Mouse (Mus musculus) embryonic facial prominence, embryonic 11.5 days (tissue): ENCODE measurements at regions not wholly inside any gene's neighbourhood (a gene's known extent, or its start where the extent isn't known, plus 50 kb on each side); places are given as distances from the start of the nearest gene placed in this dataset.
A peak's percentile ranks its signal among the peaks of the same experiment; 100 is the strongest.

Experiments
- ATAC-seq: fragments of 200-750 bp; cut with Nextera tagmentation; replicated peaks from 2 replicates; pipeline ENCODE4 v1.8.0; 2017; ENCODE audit warnings: low read depth; ENCODE audit not compliant: insufficient number of reproducible peaks, low FRiP score, low TSS enrichment
- DNase-seq: peaks from one replicate; pipeline ENCODE4 v3.0.0-alpha.2; 2015; ENCODE audit warnings: low spot score
- H3K27ac ChIP-seq: fragments of 300-500 bp; sonication (generic); replicated peaks from 2 replicates; pipeline ENCODE4 v1.5.1; 2014; ENCODE audit warnings: mild to moderate bottlenecking, low read depth, low read length, control low read depth
- H3K27me3 ChIP-seq: fragments of 300-500 bp; sonication (generic); 2 replicates; pipeline ENCODE4 v1.6.1; 2014; ENCODE audit warnings: mild to moderate bottlenecking, low read length, moderate library complexity, mixed read lengths; ENCODE audit not compliant: control insufficient read depth, insufficient read depth
- H3K36me3 ChIP-seq: fragments of 300-500 bp; sonication (generic); replicated peaks from 2 replicates; pipeline ENCODE4 v1.6.1; 2014; ENCODE audit warnings: low read depth, mild to moderate bottlenecking, low read length, moderate library complexity, mixed read lengths; ENCODE audit not compliant: control insufficient read depth, insufficient read depth
- H3K4me1 ChIP-seq: fragments of 300-500 bp; sonication (generic); 2 replicates; pipeline ENCODE4 v1.6.1; 2014; ENCODE audit warnings: low read length, mixed read lengths; ENCODE audit not compliant: control insufficient read depth, insufficient read depth
- H3K4me2 ChIP-seq: fragments of 300-500 bp; sonication (generic); 2 replicates; pipeline ENCODE4 v1.6.1; 2014; ENCODE audit warnings: low read depth, mild to moderate bottlenecking, control low read depth, low read length, moderate library complexity
- H3K4me3 ChIP-seq: fragments of 300-500 bp; sonication (generic); 2 replicates; pipeline ENCODE4 v1.5.1; 2014; ENCODE audit warnings: low read depth, low read length, control low read depth
- H3K9ac ChIP-seq: fragments of 300-500 bp; sonication (generic); replicated peaks from 2 replicates; pipeline ENCODE4 v1.6.1; 2014; ENCODE audit warnings: mild to moderate bottlenecking, control low read depth, low read length
- H3K9me3 ChIP-seq: fragments of 300-500 bp; sonication (generic); replicated peaks from 2 replicates; pipeline ENCODE4 v1.6.1; 2016; ENCODE audit warnings: mild to moderate bottlenecking, low read length, inconsistent platforms, mixed read lengths; ENCODE audit not compliant: control insufficient read depth
- WGBS: fragments of 180-500 bp; shearing (Covaris S2); extraction: QIAGEN DNeasy Blood & Tissue Kit; methylation state at CpG from one replicate; pipeline ENCODE4 v1.1.7; 2014; 5-methylcytosine and 5-hydroxymethylcytosine counted together

DNA sequence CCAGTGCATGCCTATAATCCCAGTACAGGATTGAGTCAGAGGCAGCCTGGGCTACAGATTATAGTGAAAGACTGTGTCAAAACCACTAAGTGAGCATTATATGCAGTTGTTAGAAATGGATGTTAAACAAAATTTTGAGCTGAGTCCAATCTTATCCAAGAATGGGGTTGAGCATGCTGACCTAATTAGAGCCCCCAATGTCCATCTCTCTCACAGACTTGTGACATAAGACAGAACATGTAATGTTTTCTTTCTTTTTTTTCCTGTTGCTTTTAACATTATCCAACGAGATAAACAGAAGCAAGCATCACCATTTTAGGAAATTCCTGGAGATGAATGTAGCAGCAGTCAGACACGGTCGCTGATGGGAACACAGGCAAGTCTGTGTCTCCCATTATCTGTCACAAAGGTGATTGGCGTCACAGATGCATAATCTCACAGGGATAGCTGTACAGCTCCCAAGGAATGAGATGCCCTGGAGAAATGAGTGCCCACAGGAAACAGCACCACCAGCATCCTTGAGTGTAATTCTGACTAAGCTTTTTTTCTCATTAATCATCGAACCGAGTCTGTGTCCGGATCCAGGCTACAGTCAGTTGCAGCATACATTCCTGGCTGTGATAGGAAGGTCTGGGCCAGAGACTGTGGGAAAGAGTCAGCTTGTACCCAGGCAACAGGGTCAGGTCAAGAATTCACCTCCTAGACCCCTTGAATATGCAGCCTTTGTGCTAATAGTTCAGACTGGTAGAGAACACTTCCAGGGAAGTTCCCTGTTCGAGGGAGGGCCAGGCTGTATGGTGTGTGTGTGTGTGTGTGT, 154.5 kb downstream of the Gm19410 start:
- no peak; the same call in 1 of the 2 replicates for ATAC-seq
- Histone ChIP-seq H3K4me1 (no peaks in the 10 kb centered on the region; the same call in 1 of the 2 replicates), H3K27me3 (no peaks in the 10 kb centered on the region), H3K36me3 (no peaks in the 10 kb centered on the region), H3K27ac (no peak overlapping the region), H3K4me2 (no peak overlapping the region), H3K9me3 (no peaks in the 10 kb centered on the region), H3K4me3 (no peak overlapping the region), H3K9ac (no peak overlapping the region)
- DNase-seq, result no peak
- 35% methylated on average over 8 of the region's 8 CpGs for WGBS

DNA sequence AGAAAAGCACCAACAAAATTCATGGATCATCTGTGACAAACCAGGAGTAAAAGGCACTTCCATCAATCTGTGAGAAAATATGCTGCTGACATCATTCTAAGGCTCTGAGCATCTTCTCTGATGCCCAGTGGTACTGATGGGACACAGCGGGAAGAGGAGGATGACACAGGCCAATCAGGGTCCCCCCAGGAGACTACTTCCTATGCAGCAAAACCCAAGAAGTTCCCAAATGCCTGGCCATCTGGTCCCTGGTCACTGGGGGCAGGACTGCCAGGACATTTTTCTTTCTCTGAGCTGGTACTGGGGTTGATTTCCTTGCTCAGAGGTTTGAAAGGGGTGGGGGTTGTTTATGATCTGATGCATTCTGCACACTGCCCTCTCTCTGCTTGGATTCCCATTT, 158.4 kb downstream of the Gm19410 start:
- Histone ChIP-seq H3K9ac (no peak overlapping the region), H3K4me2 (no peak overlapping the region), H3K27ac (no peak overlapping the region), H3K36me3 (no peaks in the 10 kb centered on the region), H3K9me3 (no peaks in the 10 kb centered on the region), H3K4me1 (no peaks in the 10 kb centered on the region; the same call in 1 of the 2 replicates), H3K27me3 (no peaks in the 10 kb centered on the region), H3K4me3 (no peak overlapping the region)
- ATAC-seq, result no peak
- WGBS, result 80% methylated on average over 1 of the region's 1 CpGs
- no peak for DNase-seq

DNA sequence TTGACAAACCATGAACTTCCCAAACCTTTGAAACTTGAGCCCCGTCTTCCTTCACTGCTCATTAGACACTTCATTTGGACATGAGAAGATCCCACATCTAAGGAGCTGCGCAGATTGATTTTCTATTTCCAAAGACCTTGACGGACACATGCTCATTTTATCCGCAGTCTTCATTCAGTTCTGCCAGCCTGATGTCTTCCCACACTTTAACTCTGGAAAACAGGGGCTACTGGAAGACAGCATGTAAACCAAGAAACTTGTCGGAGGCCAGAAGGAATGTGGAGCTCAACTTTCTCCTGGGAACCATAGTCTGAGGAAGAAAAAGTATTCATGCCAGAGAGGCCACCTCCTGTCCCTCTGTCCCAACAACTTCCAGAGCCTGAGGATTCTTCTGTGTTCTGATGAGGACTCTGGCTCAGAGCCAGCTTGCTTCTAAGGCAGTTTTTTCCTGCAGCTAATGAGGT, 161.8 kb downstream of the Gm19410 start:
- no peak overlapping the region for H3K9ac ChIP-seq
- 70% methylated on average over 5 of the region's 5 CpGs for WGBS

DNA sequence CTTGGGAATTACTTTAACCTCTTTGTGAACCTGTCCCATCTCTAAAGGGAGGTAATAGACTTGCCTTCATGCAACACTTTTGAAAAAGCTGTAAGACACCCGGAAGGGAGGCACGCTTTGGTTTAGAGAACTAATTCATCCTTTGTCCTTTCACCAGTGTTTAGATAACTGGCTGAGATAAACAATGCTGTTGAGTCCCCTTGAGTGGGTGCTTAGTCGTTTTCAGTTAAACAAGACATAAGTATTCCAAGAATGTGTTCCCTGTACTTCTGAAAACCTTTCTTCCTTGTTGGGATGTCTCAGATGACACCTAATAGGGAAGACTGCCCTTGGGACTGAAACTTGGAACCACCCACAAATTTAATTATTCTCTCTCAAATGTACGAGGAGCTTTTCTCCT, 164.7 kb downstream of the Gm19410 start:
- Histone ChIP-seq H3K27me3 (no peaks in the 10 kb centered on the region), H3K9me3 (no peaks in the 10 kb centered on the region), H3K36me3 (no peaks in the 10 kb centered on the region), H3K4me1 (no peaks in the 10 kb centered on the region), H3K4me3 (no peak overlapping the region), H3K9ac (no peak overlapping the region), H3K4me2 (no peak overlapping the region), H3K27ac (no peak overlapping the region)
- 43% methylated on average over 4 of the region's 4 CpGs for WGBS
- DNase-seq (no peak), ATAC-seq (no peak)

More for the DNA sequence above, 161.8 kb downstream of the Gm19410 start:
- ATAC-seq (no peak), DNase-seq (no peak)
- H3K4me3 ChIP-seq, result no peak overlapping the region
- no peaks in the 10 kb centered on the region for H3K9me3 ChIP-seq
- H3K27me3 ChIP-seq, result no peaks in the 10 kb centered on the region
- H3K4me1 ChIP-seq, result no peaks in the 10 kb centered on the region
- H3K4me2 ChIP-seq, result no peak overlapping the region
- H3K27ac ChIP-seq, result no peak overlapping the region
- H3K36me3 ChIP-seq, result no peaks in the 10 kb centered on the region

DNA sequence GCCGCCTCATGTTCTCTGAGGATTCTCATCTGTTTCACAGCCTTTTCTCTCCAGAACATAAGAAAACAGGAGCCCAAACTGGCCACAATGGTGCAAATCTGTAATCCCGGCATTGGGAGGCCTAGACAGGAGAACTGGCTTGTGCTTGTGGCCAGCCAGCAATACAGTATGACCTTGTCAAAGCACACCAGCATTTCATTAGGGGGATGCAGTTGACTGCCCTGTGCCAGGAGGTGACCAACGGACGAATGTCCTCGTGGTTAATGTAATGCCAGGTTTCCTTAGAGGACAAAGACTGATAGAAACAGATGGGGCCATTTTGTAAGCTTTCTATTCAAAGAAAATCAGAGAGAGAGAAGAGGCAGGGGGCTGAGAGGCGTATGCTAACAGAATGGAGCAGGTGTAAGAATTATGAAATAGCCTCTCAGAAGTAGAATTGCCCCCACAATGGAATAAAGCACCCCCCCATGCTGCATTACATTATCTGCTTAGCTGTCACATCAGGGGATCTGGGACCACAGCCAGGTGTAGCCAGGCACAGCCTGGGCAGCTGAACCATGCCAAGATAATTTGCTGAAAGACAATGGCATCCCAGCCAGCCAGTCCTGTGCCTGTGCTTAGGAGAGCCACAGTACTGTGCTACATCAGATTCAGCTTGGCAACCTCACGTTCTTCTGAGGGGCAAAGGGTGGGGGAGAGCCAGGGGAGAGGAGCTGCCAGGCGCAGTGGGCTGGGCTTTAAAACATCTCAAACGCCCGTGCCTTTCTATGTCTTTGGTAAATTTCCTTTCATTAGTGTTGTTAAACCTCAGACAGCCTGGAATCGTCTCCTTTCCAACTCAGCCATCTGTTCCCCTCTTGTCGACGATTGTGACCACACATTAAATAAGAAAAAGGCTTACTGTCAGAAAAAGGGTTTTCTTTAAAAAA, 167.9 kb downstream of the Gm19410 start:
- peak; percentile 44; the same call in 1 of the 2 replicates for ATAC-seq

DNA sequence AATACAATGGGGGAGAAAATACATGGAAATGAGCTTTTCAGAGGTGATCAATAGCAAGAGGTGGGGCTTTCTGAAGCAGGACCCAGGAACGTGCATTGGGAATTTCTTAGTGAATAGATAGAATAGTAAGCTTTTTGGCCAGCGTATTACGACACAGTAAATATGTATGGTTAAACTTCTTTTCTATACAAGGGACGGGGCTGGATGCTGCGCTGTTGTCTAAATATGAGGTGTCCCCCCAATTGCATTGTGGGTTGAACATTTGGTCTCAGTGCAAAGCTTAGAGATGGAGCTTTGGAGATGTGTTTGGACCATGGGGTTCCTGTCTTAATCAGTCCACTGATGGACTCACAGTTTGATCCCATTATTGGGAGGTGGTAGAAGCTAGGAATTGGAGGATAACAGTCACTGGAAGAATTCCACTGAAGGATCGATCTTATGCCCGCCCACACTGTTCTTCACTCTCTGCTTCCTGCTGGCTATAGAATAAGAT, 168.6 kb downstream of the Gm19410 start:
- Histone ChIP-seq H3K27me3 (no peaks in the 10 kb centered on the region), H3K4me2 (no peak overlapping the region), H3K4me3 (no peak overlapping the region), H3K36me3 (no peaks in the 10 kb centered on the region), H3K9me3 (no peaks in the 10 kb centered on the region), H3K27ac (no peak overlapping the region), H3K9ac (no peak overlapping the region), H3K4me1 (no peaks in the 10 kb centered on the region)
- ATAC-seq (no peak), DNase-seq (no peak)
- 91% methylated on average over 7 of the region's 7 CpGs for WGBS

More for the DNA sequence above, 167.9 kb downstream of the Gm19410 start:
- H3K4me1 ChIP-seq, result no peaks in the 10 kb centered on the region
- H3K9ac ChIP-seq, result no peak overlapping the region
- no peaks in the 10 kb centered on the region for H3K36me3 ChIP-seq
- no peak for DNase-seq
- WGBS, result 63% methylated on average over 13 of the region's 13 CpGs
- H3K4me2 ChIP-seq, result no peak overlapping the region
- no peaks in the 10 kb centered on the region for H3K27me3 ChIP-seq
- H3K27ac ChIP-seq, result no peak overlapping the region
- H3K4me3 ChIP-seq, result no peak overlapping the region
- no peaks in the 10 kb centered on the region for H3K9me3 ChIP-seq

DNA sequence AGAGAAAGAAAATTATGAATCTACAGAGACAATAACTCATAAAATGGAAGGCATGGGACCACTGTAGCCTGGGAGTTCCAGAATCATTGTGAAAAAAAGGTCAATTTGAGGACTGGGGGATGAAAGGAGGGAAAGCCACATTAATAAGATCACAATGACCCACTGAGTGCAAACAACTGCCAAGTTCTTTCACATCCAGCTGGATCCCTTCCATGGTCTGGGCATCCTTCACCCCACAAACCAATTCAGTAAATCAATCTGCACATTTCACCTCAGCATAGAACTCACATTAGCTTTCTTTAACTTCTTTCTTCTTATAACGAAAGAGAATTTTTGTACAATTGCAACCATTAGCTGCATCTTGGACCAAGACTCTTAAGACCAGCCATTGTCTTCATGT, 169.4 kb downstream of the Gm19410 start:
- ATAC-seq, result no peak
- no peak overlapping the region for H3K9ac ChIP-seq
- H3K36me3 ChIP-seq, result no peaks in the 10 kb centered on the region
- no peak for DNase-seq
- no peak overlapping the region for H3K4me3 ChIP-seq
- H3K4me1 ChIP-seq, result no peaks in the 10 kb centered on the region
- H3K27ac ChIP-seq, result no peak overlapping the region
- WGBS, result 94% methylated on average over 1 of the region's 1 CpGs
- no peaks in the 10 kb centered on the region for H3K27me3 ChIP-seq
- H3K4me2 ChIP-seq, result no peak overlapping the region
- no peaks in the 10 kb centered on the region for H3K9me3 ChIP-seq
